Mouse (Mus musculus) heart, embryonic 13.5 days (tissue): ENCODE measurements around the gene Htatsf1. TPM values are rescaled to one million over a fixed set of nuclear protein-coding genes. Genes with fewer than 3 reads are reported as not detected.

Source experiments
- polyA plus RNA-seq: library from polyadenylated mRNA; unstranded; fragments of >200 nt; fragmentation: Nextera tagmentation; extraction: Ambion mirVana; gene quantifications from 2 replicates; pipeline ENCODE4 v1.2.1, GENCODE M21; 2015

The Htatsf1 gene
- polyA plus RNA-seq, 1 experiment from 2014 or later = 57.4 TPM

Other genes starting within 250 kb of the Htatsf1 start
- 1.6 TPM in 2 replicates for gene Map7d3, start 231.3 kb upstream of the Htatsf1 start, polyA plus RNA-seq
- gene Adgrg4, start 183.4 kb upstream of the Htatsf1 start, polyA plus RNA-seq = not detected in 2 replicates
- gene Brs3, start 10.5 kb upstream of the Htatsf1 start, polyA plus RNA-seq = not detected in 2 replicates
- gene Vgll1, start 34.5 kb downstream of the Htatsf1 start, polyA plus RNA-seq = not detected in 2 replicates
- gene Cd40lg, start 158.6 kb downstream of the Htatsf1 start, polyA plus RNA-seq = not detected in 2 replicates